Mouse (Mus musculus) olfactory bulb, adult 2 months (tissue): ENCODE results near the gene St5. TPM values are rescaled to one million over a fixed set of nuclear protein-coding genes. Genes with fewer than 3 reads are reported as not detected.

Source experiments
- H3K27ac ChIP-seq: fragments of 200-500 bp; 2 replicates; pipeline ENCODE4 v1.5.1; 2012; ENCODE audit warnings: low read depth, low read length; ENCODE audit not compliant: insufficient read depth
- H3K4me1 ChIP-seq: fragments of 200-500 bp; 2 replicates; pipeline ENCODE4 v1.6.1; 2012; ENCODE audit warnings: low read length; ENCODE audit not compliant: control insufficient read depth, insufficient read depth
- H3K4me3 ChIP-seq: fragments of 200-500 bp; 2 replicates; pipeline ENCODE4 v1.5.1; 2012; ENCODE audit warnings: mild to moderate bottlenecking, low read depth, low read length, moderate library complexity; ENCODE audit not compliant: insufficient read depth
- CTCF ChIP-seq: fragments of 200-500 bp; IDR thresholded peaks from 2 replicates; pipeline ENCODE4 v1.5.1; 2012; ENCODE audit warnings: low read depth, mild to moderate bottlenecking, low read length, moderate library complexity; ENCODE audit not compliant: insufficient read depth
- POLR2A ChIP-seq: fragments of 200-500 bp; IDR thresholded peaks from 2 replicates; pipeline ENCODE4 v1.6.1; 2012; ENCODE audit warnings: mild to moderate bottlenecking, low read depth, low read length, moderate library complexity; ENCODE audit not compliant: insufficient read depth
- WGBS: fragments of 180-500 bp; shearing (Covaris S2); methylation state at CpG from one replicate; pipeline ENCODE4 v1.1.7; 2018; 5-methylcytosine and 5-hydroxymethylcytosine counted together
- polyA plus RNA-seq: library from polyadenylated mRNA; stranded (reverse); fragments of >200 nt; gene quantifications from 2 replicates; pipeline ENCODE4 v1.2.4, GENCODE M21; 2012; ENCODE audit warnings: low replicate concordance; ENCODE audit not compliant: missing spikeins, insufficient read depth, insufficient read length

Gene St5
- polyA plus RNA-seq, 1 experiment = not detected

DNA sequence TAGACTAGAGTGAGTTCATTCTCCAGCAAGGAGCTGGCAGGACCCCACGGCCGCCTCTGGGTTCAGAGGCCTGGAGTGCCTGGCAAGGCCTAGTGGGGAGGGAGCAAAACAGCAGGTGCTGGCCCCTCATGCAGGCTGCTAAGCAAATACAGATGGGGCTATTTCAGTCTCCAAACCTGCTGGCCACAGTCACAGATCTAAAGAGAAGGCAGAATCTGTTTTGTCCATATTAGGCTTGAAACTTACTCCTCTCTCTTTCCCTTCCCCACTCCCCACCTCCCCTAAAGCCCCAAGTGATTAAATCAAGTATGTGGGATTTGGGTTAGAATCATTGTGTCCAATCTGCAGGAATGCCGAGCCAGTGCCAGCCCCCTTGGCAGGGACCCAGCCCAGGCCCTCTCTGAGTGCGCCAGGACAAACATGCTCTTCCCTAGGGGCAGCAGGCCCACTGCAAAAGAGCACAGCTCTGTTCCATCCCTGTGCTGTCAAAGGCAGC lies 166.9 kb downstream of the St5 start:
- TF ChIP-seq CTCF = no peak
- no peak for TF ChIP-seq POLR2A
- 64% methylated on average over 4 of the region's 4 CpGs for WGBS
- Histone ChIP-seq H3K27ac (peak overlapping the region; percentile 20; the same call in 1 of the 2 replicates), H3K4me3 (no peak overlapping the region), H3K4me1 (peaks cover 8% of the 10 kb centered on the region; the same call in 1 of the 2 replicates)

DNA sequence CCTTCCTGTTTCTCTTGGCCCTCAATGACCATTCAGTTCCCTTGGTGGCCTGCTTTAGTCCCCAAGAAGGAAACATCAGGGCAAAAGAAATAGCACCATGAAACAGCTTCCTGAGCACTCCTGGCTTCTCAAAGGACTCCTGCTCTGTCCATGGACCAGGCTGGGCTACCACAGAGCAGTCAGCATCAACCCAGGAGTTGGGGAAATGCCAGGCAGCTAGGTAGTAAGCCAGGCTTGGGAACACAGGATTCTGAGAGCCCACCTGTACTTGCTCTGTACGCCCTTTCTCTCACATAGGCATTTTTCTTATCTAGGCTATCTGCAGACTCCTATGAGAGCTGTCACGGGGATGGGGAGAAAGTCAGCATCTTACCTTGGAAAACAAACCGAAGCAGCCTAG lies 168.5 kb downstream of the St5 start:
- TF ChIP-seq CTCF = no peak
- no peak for TF ChIP-seq POLR2A
- H3K27ac ChIP-seq = no peak overlapping the region

DNA sequence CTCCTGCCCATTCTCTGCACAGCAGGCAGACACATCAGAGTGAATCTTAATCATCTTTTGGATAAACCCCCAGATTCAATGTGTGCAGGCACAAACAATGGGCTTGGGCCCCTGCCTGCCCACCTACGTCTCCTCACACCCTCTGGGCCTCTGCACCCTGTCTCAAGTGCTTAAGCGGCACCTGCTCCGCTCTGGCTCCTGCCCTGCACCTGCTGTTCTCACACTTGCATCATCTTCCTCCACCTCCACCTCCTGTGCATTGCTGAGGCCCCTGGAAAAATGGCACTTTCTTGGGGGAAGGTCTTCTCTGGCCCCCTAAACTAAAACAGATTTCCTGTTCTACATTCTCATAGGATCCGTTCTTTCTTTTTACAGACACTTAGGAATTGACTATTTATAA lies 169.5 kb downstream of the St5 start:
- no peak for TF ChIP-seq POLR2A
- TF ChIP-seq CTCF = no peak
- H3K4me3 ChIP-seq = no peak overlapping the region
- peaks cover 8% of the 10 kb centered on the region; the same call in 1 of the 2 replicates for H3K4me1 ChIP-seq
- WGBS = 89% methylated on average over 4 of the region's 4 CpGs
- H3K27ac ChIP-seq = no peak overlapping the region

More for the DNA sequence above, 168.5 kb downstream of the St5 start:
- 94% methylated on average over 3 of the region's 3 CpGs for WGBS
- Histone ChIP-seq H3K4me1 (peaks cover 8% of the 10 kb centered on the region; the same call in 1 of the 2 replicates), H3K4me3 (no peak overlapping the region)

DNA sequence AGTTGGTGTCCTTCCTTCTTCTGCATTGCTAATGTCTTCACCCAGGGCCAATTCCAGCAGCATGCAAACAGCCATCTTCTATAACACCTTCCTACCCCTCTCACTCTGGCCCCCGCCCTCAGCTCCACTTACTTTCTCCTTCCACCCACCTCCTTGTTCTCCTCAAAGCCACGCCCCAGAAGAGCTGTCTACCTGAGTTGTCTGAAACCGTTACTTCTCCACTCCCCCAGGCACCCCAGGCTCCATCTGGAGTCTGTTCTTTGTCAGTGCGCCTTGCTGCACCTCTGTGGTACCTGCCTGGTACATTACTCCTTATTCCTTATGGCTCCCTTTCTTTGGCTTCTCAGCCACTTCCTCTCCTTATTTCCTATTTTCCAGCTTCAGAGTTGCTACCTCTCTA lies 170.3 kb downstream of the St5 start:
- Histone ChIP-seq H3K4me3 (no peak overlapping the region), H3K4me1 (peaks cover 8% of the 10 kb centered on the region; the same call in 1 of the 2 replicates), H3K27ac (no peak overlapping the region)
- no peak for TF ChIP-seq CTCF
- no peak for TF ChIP-seq POLR2A
- 91% methylated on average over 4 of the region's 4 CpGs for WGBS

DNA sequence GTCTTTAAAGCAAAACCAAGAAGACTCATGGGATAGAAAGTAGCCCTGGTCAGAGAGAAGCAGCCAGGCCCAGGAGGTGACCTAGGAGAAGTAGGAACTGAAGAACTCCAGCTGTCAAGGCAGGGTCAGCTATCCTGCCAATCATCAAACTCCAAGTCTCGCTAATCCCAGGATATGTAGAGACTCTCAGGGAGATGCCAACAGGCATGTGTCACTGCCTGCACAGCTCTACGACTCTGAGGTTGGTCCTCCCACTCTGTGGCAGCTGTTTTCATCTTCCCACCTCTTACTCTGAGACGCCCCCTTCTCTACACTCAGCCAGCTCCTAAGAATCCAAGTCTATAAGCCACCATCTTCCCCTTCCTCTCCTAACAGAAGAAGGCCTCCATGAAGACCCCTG lies 170.7 kb downstream of the St5 start:
- 70% methylated on average over 3 of the region's 3 CpGs for WGBS
- no peak overlapping the region for H3K27ac ChIP-seq

DNA sequence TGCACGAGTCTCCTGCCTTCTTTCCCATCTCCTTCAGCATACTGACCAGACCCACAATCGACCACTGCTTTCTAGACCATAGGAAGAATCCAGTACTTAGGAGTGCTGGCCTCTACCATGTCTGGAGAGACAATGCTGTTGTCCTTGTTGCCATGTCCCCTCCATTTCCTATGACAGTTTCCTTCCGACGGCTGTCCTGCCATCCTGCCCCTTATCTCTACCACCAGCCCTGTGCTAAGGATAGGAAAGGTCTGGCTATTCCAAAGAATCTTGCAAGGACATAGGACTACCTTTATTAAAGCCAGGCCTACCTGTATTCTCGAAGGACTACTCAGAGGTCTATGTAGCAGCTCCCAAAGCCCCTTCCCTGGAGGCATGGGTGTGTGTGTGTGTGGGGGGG lies 171.9 kb downstream of the St5 start:
- TF ChIP-seq CTCF (no peak), POLR2A (no peak)
- H3K27ac ChIP-seq = no peak overlapping the region
- no peak overlapping the region for H3K4me3 ChIP-seq
- 92% methylated on average over 5 of the region's 5 CpGs for WGBS
- H3K4me1 ChIP-seq = peaks cover 5% of the 10 kb centered on the region; the same call in 1 of the 2 replicates

More for the DNA sequence above, 170.7 kb downstream of the St5 start:
- Histone ChIP-seq H3K4me3 (no peak overlapping the region), H3K4me1 (peaks cover 8% of the 10 kb centered on the region; the same call in 1 of the 2 replicates)
- TF ChIP-seq POLR2A (no peak), CTCF (no peak)

DNA sequence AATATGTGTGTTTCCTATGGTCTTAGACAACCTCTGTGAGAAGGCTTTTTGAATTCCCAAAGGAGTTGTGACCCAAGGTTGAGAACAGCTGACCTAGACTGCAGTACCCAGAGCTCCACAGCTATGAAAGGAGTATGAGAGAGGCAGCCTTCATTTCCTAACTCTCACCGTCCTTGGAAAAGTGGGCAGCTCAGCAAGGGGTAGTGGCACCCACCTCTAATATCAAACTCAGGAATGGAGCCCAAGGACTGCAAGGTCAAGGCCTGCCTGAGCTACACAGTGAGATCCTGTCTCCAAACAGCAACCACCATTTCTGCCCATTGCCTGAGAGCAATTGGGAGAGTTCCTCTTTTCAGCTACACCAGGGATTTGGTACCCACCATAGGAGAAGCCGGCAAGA lies 173.7 kb downstream of the St5 start:
- TF ChIP-seq POLR2A = no peak
- no peak for TF ChIP-seq CTCF
- no peak overlapping the region for H3K27ac ChIP-seq
- no peak overlapping the region for H3K4me3 ChIP-seq
- 82% methylated on average over 2 of the region's 2 CpGs for WGBS
- H3K4me1 ChIP-seq = peaks cover 5% of the 10 kb centered on the region; the same call in 1 of the 2 replicates

DNA sequence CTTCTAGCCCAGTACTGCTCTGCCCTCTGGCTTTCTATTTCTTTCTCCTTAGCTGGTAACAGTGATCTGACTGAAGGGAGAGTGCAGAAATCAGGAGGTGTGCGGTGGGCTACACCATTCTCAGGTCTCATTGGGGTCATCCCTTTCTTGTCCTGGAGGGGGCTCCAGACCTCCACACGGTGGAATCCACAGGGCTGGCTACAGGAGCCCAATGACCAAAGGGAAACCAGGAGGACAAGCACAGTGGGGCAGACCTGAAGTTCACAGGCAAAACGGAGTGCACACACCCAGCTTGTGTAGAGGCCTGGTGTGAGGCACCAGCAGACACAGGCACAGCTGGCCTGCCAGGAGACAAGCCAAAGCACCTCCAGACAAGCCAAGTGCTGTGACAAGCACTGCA lies 175.0 kb downstream of the St5 start:
- 20% methylated on average over 3 of the region's 3 CpGs for WGBS
- H3K4me3 ChIP-seq = no peak overlapping the region
- H3K4me1 ChIP-seq = peaks cover 5% of the 10 kb centered on the region; the same call in 1 of the 2 replicates
- no peak overlapping the region for H3K27ac ChIP-seq
- no peak for TF ChIP-seq CTCF
- TF ChIP-seq POLR2A = no peak

DNA sequence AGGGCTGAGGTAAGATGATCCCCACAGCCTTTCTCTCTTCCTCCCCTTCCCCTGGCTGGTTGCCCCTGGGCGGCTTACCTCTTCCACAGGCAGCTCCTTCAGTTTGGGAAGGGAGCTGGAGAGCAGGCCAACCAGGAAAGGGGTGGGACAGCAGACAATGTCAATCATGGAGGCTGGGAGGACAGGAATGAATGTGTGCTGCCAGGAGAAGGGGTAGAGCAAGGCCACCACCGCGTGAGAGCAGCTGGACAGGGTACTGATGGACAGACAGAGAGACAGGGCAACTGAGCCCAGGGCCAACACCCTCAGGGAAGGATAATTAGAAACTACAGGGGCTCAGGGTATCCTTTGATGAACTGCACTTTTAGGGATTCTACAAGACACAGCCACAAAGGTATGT lies 175.9 kb downstream of the St5 start:
- Histone ChIP-seq H3K4me1 (no peaks in the 10 kb centered on the region), H3K27ac (no peak overlapping the region), H3K4me3 (no peak overlapping the region)
- TF ChIP-seq CTCF (no peak), POLR2A (no peak)
- WGBS = 81% methylated on average over 3 of the region's 3 CpGs
